Mouse (Mus musculus) cerebellum, adult (tissue): Measurements from ENCODE around the gene Gm2022.
A peak's percentile ranks its signal among the peaks of the same experiment; 100 is the strongest.
"Not testable (repeated sequence)": the region's sequence is repeated elsewhere in the genome, so short reads cannot be mapped to it uniquely, and the experiment has no call there.

Source experiments
- ATAC-seq: cut with Nextera tagmentation; 2 replicates; pipeline ENCODE4 v1.9.2; 2017; ENCODE audit warnings: mild to moderate bottlenecking, moderate library complexity, mixed read lengths; ENCODE audit not compliant: insufficient number of reproducible peaks, low FRiP score, low TSS enrichment

Gm2022 gene

DNA sequence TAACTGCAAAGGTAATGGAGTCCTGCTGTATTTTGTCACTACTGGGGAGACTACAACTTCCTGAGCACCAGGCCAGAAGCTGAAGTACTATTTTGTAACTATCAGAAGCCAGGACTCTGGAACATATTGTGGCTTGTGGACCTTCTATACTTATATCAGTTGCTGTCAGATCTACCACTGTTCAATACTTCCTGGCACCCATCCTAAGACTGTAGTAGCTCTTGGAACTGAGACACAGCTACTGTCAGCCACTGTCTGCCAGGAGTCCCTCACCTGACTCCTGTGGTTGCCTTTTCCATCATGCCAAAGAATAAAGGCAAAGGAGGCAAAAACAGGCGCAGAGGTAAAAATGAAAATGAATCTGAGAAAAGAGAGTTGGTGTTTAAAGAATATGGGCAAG, at the start of gene Gm2022:
Gene Gm2022 (plus strand): TSS at position 301 of the 400 bp plus-strand sequence.
- ATAC-seq, result not testable (repeated sequence)

DNA sequence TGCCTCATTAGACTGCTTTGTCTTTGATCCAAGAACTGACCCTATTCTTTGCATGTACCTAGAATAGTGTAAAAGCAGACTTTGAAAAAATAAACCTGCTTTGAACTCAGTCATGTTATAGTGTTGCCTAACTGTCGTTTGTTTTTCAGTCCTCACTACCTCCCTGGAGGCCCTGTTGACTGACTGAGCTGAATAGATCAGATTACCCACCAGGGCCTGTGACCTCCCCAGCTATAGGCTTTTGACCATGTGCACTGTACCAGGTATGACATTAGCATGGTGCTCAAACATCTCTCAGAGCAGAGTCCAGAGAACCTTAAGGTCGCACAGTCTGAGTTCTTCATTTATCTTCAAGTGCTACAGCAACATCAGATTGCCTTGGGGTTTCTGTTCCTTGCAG, 44.5 kb upstream of the Gm2022 start:
- not testable (repeated sequence) for ATAC-seq

DNA sequence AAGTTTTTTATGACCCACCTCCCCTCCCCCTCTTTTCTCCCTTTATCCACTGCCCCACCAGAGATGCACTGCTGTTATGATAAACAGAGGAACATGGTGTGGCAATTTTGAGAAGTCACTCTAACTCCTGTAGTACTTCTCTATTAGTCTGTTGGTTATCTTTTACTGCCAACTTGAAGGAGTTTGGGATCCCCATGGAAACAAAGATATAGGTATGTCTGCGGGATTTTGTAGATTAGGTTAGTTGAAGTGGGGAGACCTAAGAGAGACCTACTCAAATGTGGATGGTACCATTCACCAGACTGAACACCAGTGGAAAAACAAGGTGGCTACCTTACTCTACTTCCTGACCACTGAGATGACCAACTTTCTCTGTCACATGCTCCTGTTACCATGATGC, 39.1 kb upstream of the Gm2022 start:
- 0 out of 2 replicates have a peak, but pooled peaks have one; percentile 36 for ATAC-seq

DNA sequence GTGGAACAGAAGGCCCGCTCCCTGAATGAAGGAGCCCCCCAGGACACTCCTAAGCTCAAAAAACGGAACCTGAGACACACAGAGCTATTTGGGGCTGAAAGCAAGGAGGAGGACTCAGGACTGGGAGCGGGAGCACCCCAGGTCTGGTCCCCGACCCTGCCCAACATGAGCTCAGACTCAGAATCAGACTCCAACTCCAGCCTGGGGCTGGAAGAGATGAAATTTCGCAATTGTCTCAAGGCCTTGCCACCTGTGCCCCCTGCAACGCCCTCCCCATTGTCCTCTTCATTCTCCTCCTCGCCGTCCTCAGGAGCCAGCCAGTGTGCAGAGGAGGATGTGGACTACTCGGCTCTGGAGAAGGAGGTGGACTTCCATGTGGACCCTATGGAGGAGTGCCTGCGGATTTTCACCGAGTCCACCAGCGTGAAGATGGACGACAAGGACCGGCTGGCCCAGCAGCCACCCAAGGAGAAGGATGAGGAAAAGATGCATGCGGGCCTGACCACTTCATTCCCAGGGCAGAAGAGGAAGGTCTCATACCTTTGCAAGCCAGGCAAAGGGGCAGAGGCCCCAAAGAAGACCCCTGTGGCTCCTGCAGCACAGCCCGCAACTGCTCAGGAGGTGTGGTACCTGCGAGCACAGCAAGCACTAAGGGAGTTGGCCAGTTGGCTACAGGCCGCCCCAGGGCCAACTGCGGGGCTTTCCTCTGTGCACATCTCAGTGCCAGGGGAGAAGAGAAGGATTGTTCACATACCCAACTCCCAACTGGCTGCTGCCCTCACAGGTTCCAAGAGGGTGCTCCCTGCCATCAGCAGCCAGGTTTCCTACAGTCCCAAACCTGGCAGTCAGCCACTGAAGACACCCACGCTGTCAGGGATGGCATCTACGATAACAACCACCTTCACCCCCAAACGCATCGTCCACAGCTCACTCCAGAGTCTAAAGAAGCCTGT, 33.2 kb upstream of the Gm2022 start:
- not testable (repeated sequence) for ATAC-seq

DNA sequence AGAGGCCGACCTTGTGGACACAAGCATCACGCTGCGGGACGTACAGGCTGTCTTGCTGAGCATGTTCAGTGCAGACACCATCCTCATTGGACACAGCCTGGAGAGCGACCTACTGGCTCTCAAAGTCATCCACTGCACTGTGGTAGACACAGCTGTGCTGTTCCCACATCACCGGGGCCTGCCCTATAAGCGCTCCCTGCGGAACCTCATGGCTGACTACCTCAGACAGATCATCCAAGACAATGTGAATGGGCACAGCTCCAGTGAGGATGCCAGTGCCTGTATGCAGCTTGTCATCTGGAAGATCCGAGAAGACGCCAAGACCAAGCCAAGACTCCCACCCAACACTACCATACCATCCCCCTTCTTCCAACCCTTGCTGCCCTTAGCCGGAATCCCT, 31.5 kb upstream of the Gm2022 start:
- not testable (repeated sequence) for ATAC-seq

DNA sequence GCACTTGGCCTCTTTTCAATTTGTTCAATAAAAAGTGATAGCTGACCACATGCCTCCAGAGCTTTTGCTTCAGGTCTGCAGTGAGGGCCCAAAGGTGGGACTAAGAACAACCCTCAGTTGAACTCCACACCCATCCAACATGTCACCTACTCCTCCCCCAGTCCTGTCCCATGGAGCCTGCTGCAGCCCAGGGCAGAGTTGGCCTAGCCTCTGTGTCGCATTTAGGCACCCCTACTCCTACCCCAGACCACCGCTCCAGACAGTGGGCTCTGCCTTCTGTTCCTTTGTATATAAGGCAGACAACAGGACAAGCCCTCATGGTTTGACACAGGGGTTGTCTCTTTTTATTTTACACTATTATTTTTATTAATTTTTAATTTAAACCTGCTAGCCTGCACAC, 31.1 kb upstream of the Gm2022 start:
- not testable (repeated sequence) for ATAC-seq

DNA sequence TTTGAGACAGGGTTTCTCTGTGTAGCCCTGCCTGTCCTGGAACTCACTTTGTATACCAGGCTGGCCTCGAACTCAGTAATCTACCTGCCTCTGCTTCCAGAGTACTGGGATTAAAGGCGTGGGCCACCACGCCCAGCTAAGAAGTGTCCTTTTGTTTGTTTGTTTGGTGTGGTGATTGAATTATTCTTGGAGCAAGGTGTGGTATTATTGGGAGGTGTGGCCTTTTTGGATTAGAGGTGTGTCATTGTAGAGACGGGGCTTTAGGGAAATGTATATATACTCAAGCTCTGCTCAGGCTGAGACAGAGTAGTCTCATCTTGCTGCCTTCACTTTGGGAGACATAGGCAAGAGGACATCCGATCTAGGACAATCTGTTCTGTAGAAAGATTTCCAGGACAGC, 21.4 kb upstream of the Gm2022 start, which contains the start of gene Gm2016:
Gene Gm2016 (plus strand): TSS at position 301 of the 400 bp plus-strand sequence.
- ATAC-seq, result not testable (repeated sequence)

DNA sequence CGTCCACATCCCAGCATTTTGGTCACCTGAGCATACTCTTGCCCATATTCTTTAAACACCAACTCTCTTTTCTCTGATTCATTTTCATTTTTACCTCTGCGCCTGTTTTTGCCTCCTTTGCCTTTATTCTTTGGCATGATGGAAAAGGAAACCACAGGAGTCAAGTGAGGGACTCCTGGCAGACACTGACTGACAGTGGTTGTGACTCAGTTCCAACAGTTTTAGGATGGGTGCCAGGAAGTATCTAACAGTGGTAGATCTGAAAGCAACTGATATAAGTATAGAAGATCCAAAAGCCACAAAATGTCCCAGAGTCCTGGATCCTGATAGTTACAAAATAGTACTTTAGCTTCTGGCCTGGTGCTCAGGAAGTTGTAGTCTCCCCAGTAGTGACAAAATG, 24.6 kb downstream of the Gm2022 start, which contains the start of gene Gm2035:
Gene Gm2035 (minus strand): TSS at position 137 of the 400 bp plus-strand sequence.
- not testable (repeated sequence) for ATAC-seq
